ENCODE assay signal across 22 mouse cellular contexts in genomic region chr4:117984206-117984605, GRCm38 (mm10). TPM values are rescaled to one million over a fixed set of nuclear protein-coding genes. Genes with fewer than 3 reads are reported as not detected.
DNase-seq lines count a peak whose midpoint lies in the region; ATAC-seq and TF ChIP-seq lines count a peak whose summit lies in the region.
"Had no signal": no experiment of that assay in that cellular context is flagged by ENCODE, and none has a peak within 500 bp of the region (broad histone marks: within the 10 kb centered on the region; RNA-seq: fewer than 3 reads in every experiment).

No protein-coding gene starts in this region.

- no peak for TF ChIP-seq EP300 in stomach, postnatal 0 days (optimal IDR thresholded peaks at IDR 0.05)

- H3K9ac ChIP-seq in heart, embryonic 12.5 days, result no peak overlapping the region
- no peak overlapping the region for H3K9ac ChIP-seq in intestine, embryonic 16.5 days (ENCODE audit: low read depth, low read length)
- H3K9ac ChIP-seq in intestine, embryonic 15.5 days, result no peak overlapping the region
- H3K9ac ChIP-seq in stomach, embryonic 14.5 days (replicated peaks; ENCODE audit: low read depth, low read length), result no peak overlapping the region
- H3K9ac ChIP-seq in stomach, postnatal 0 days (ENCODE audit: low read length), result no peak overlapping the region
- H3K9ac ChIP-seq: embryonic facial prominence, embryonic 12.5 days; embryonic facial prominence, embryonic 15.5 days; forebrain, embryonic 12.5 days; forebrain, embryonic 15.5 days; hindbrain, embryonic 12.5 days; hindbrain, embryonic 15.5 days had no signal

- no peak for TF ChIP-seq CTCF in stomach, postnatal 0 days (IDR thresholded peaks at IDR 0.05; ENCODE audit: low read depth)
- TF ChIP-seq CTCF in olfactory bulb, adult 2 months (IDR thresholded peaks at IDR 0.05; ENCODE audit: insufficient read depth, low read depth, low read length), result no peak

- H3K9me3 ChIP-seq in heart, embryonic 12.5 days (replicated peaks), result no peaks in the 10 kb centered on the region
- H3K9me3 ChIP-seq in intestine, embryonic 16.5 days (ENCODE audit: control insufficient read depth, low read length), result no peaks in the 10 kb centered on the region
- H3K9me3 ChIP-seq in intestine, embryonic 15.5 days, result no peaks in the 10 kb centered on the region
- H3K9me3 ChIP-seq in stomach, embryonic 14.5 days (ENCODE audit: control insufficient read depth, low read depth, low read length), result no peaks in the 10 kb centered on the region
- H3K9me3 ChIP-seq in stomach, postnatal 0 days (ENCODE audit: control insufficient read depth, low read length), result no peaks in the 10 kb centered on the region
- H3K9me3 ChIP-seq: embryonic facial prominence, embryonic 12.5 days; embryonic facial prominence, embryonic 15.5 days; forebrain, embryonic 12.5 days; forebrain, embryonic 15.5 days; heart, embryonic 13.5 days; hindbrain, embryonic 12.5 days; hindbrain, embryonic 15.5 days had no signal

- H3K36me3 ChIP-seq in heart, embryonic 12.5 days, result no peaks in the 10 kb centered on the region
- H3K36me3 ChIP-seq in intestine, embryonic 16.5 days (ENCODE audit: control insufficient read depth, insufficient read depth, low read length), result no peaks in the 10 kb centered on the region
- H3K36me3 ChIP-seq in intestine, embryonic 15.5 days, result no peaks in the 10 kb centered on the region
- no peaks in the 10 kb centered on the region for H3K36me3 ChIP-seq in stomach, embryonic 14.5 days (ENCODE audit: control insufficient read depth, insufficient read depth, low read length)
- H3K36me3 ChIP-seq in stomach, postnatal 0 days (ENCODE audit: control insufficient read depth, insufficient read depth, low read length), result no peaks in the 10 kb centered on the region
- H3K36me3 ChIP-seq: embryonic facial prominence, embryonic 12.5 days; embryonic facial prominence, embryonic 15.5 days; forebrain, embryonic 12.5 days; forebrain, embryonic 15.5 days; heart, embryonic 13.5 days; hindbrain, embryonic 12.5 days; hindbrain, embryonic 15.5 days had no signal

- peaks cover 63% of the 10 kb centered on the region for H3K4me1 ChIP-seq in heart, embryonic 12.5 days (replicated peaks)
- H3K4me1 ChIP-seq in intestine, embryonic 16.5 days (ENCODE audit: control insufficient read depth, insufficient read depth, low read length), result peaks cover 8% of the 10 kb centered on the region; the same call in 1 of the 2 replicates
- peaks cover 18% of the 10 kb centered on the region for H3K4me1 ChIP-seq in intestine, embryonic 15.5 days (replicated peaks)
- peaks cover 37% of the 10 kb centered on the region; the same call in 1 of the 2 replicates for H3K4me1 ChIP-seq in stomach, embryonic 14.5 days (ENCODE audit: control insufficient read depth, insufficient read depth, low read length)
- H3K4me1 ChIP-seq in stomach, postnatal 0 days (replicated peaks; ENCODE audit: control insufficient read depth, insufficient read depth), result peaks cover 9% of the 10 kb centered on the region; the same call in 1 of the 2 replicates
- H3K4me1 ChIP-seq in olfactory bulb, adult 2 months (ENCODE audit: control insufficient read depth, insufficient read depth, low read length), result peaks cover 41% of the 10 kb centered on the region
- H3K4me1 ChIP-seq: forebrain, embryonic 12.5 days had no signal

- no peak overlapping the region for H3K4me3 ChIP-seq in heart, embryonic 12.5 days
- H3K4me3 ChIP-seq in intestine, embryonic 16.5 days (ENCODE audit: low read length), result no peak overlapping the region
- H3K4me3 ChIP-seq in intestine, embryonic 15.5 days (replicated peaks), result no peak overlapping the region
- H3K4me3 ChIP-seq in stomach, embryonic 14.5 days (ENCODE audit: low read depth, low read length), result no peak overlapping the region
- no peak overlapping the region for H3K4me3 ChIP-seq in stomach, postnatal 0 days (ENCODE audit: low read depth, low read length)
- no peak overlapping the region for H3K4me3 ChIP-seq in olfactory bulb, adult 2 months (ENCODE audit: insufficient read depth, low read depth, low read length)
- H3K4me3 ChIP-seq: embryonic facial prominence, embryonic 12.5 days; embryonic facial prominence, embryonic 15.5 days; forebrain, embryonic 12.5 days; forebrain, embryonic 15.5 days; heart, embryonic 13.5 days; hindbrain, embryonic 12.5 days; hindbrain, embryonic 15.5 days had no signal

- H3K4me2 ChIP-seq in heart, embryonic 12.5 days, result no peak overlapping the region
- H3K4me2 ChIP-seq in intestine, embryonic 16.5 days (ENCODE audit: low read depth, low read length), result no peak overlapping the region
- H3K4me2 ChIP-seq in intestine, embryonic 15.5 days (replicated peaks), result no peak overlapping the region
- no peak overlapping the region for H3K4me2 ChIP-seq in stomach, embryonic 14.5 days (replicated peaks; ENCODE audit: low read depth, low read length)
- no peak overlapping the region for H3K4me2 ChIP-seq in stomach, postnatal 0 days (replicated peaks; ENCODE audit: low read depth)
- H3K4me2 ChIP-seq: embryonic facial prominence, embryonic 12.5 days; embryonic facial prominence, embryonic 15.5 days; forebrain, embryonic 12.5 days; forebrain, embryonic 15.5 days; hindbrain, embryonic 12.5 days; hindbrain, embryonic 15.5 days had no signal

- no peak for ATAC-seq in heart, embryonic 12.5 days (ENCODE audit: insufficient number of reproducible peaks, low FRiP score)
- no peak for ATAC-seq in intestine, embryonic 16.5 days
- no peak for ATAC-seq in intestine, embryonic 15.5 days
- ATAC-seq in stomach, embryonic 14.5 days (ENCODE audit: insufficient number of reproducible peaks, insufficient read depth, low FRiP score, low read depth), result no peak
- ATAC-seq in stomach, postnatal 0 days (ENCODE audit: low FRiP score, low TSS enrichment), result no peak
- ATAC-seq: forebrain, embryonic 15.5 days; Patski had no signal

- WGBS in heart, embryonic 12.5 days, result 95% methylated on average over 3 of the region's 3 CpGs
- 97% methylated on average over 3 of the region's 3 CpGs for WGBS in intestine, embryonic 16.5 days
- WGBS in intestine, embryonic 15.5 days, result 91% methylated on average over 3 of the region's 3 CpGs
- 94% methylated on average over 3 of the region's 3 CpGs for WGBS in stomach, embryonic 14.5 days
- WGBS in stomach, postnatal 0 days, result 96% methylated on average over 3 of the region's 3 CpGs
- WGBS in olfactory bulb, adult 2 months, result 92% methylated on average over 3 of the region's 3 CpGs

- DNase-seq in heart, adult 11 months, result peak; percentile 75
- DNase-seq in stomach, postnatal 0 days (ENCODE audit: low spot score), result no peak
- no peak for DNase-seq in gastrocnemius, postnatal 4 days (ENCODE audit: low spot score in 2 of 2)
- DNase-seq: adrenal gland, postnatal 10 days; cerebellum, adult 11 months; cerebellum, adult 9-11 months; gastrocnemius, postnatal 25 days had no signal

- H3K27ac ChIP-seq in heart, embryonic 12.5 days (ENCODE audit: poor library complexity, severe bottlenecking), result no peak overlapping the region
- peak overlapping the region; percentile 53; the same call in 1 of the 2 replicates for H3K27ac ChIP-seq in intestine, embryonic 16.5 days (ENCODE audit: low read length)
- no peak overlapping the region for H3K27ac ChIP-seq in intestine, embryonic 15.5 days
- H3K27ac ChIP-seq in stomach, embryonic 14.5 days (ENCODE audit: low read length), result peak overlapping the region; percentile 75; the same call in 1 of the 2 replicates
- H3K27ac ChIP-seq in stomach, postnatal 0 days (replicated peaks), result no peak overlapping the region
- H3K27ac ChIP-seq in olfactory bulb, adult 2 months (ENCODE audit: insufficient read depth, low read depth, low read length), result peak overlapping the region; percentile 68; the same call in 1 of the 2 replicates
- H3K27ac ChIP-seq: embryonic facial prominence, embryonic 12.5 days; embryonic facial prominence, embryonic 15.5 days; forebrain, embryonic 12.5 days; forebrain, embryonic 15.5 days; hindbrain, embryonic 12.5 days; hindbrain, embryonic 15.5 days had no signal

- TF ChIP-seq POLR2A in olfactory bulb, adult 2 months (IDR thresholded peaks at IDR 0.05; ENCODE audit: insufficient read depth, low read depth, low read length), result no peak

- no peaks in the 10 kb centered on the region for H3K27me3 ChIP-seq in heart, embryonic 12.5 days (replicated peaks)
- H3K27me3 ChIP-seq in intestine, embryonic 16.5 days (replicated peaks; ENCODE audit: control insufficient read depth, insufficient read depth, low read length), result no peaks in the 10 kb centered on the region
- no peaks in the 10 kb centered on the region for H3K27me3 ChIP-seq in intestine, embryonic 15.5 days (replicated peaks)
- H3K27me3 ChIP-seq in stomach, embryonic 14.5 days (ENCODE audit: control insufficient read depth, insufficient read depth, low read length), result no peaks in the 10 kb centered on the region
- no peaks in the 10 kb centered on the region for H3K27me3 ChIP-seq in stomach, postnatal 0 days (ENCODE audit: control insufficient read depth, insufficient read depth, low read length)
- H3K27me3 ChIP-seq: embryonic facial prominence, embryonic 12.5 days; embryonic facial prominence, embryonic 15.5 days; forebrain, embryonic 12.5 days; forebrain, embryonic 15.5 days; heart, embryonic 13.5 days; hindbrain, embryonic 12.5 days; hindbrain, embryonic 15.5 days; Patski had no signal

RNA-seq across cellular contexts. Expression of gene Artn, which starts 54.6 kb away (rescaled TPM):
- polyA plus RNA-seq in heart, embryonic 12.5 days (2016; fragmentation: Nextera tagmentation; extraction: Ambion mirVana), result 0.54 and 0.70 TPM in 2 replicates
- polyA plus RNA-seq in intestine, embryonic 16.5 days (2015; fragmentation: Nextera tagmentation; extraction: Ambion mirVana), result 3.7 and 5.2 TPM in 2 replicates
- 6.3 TPM in 2 replicates for polyA plus RNA-seq in intestine, embryonic 15.5 days (2015; fragmentation: Nextera tagmentation; extraction: Ambion mirVana)
- polyA plus RNA-seq in stomach, embryonic 14.5 days (2014; fragmentation: Nextera tagmentation; extraction: Ambion mirVana), result 5.8 and 7.0 TPM in 2 replicates
- polyA plus RNA-seq in stomach, postnatal 0 days (2015; fragmentation: Nextera tagmentation; extraction: Ambion mirVana), result 3.8 TPM in 2 replicates
- not detected in 2 replicates for polyA plus RNA-seq in olfactory bulb, adult 2 months (2012; ENCODE audit: insufficient read depth, insufficient read length, low replicate concordance, missing spikeins)
- 1 to 10 TPM; 1.4 to 2.0 TPM for total RNA-seq in gastrocnemius, postnatal 4 days (2021)
- total RNA-seq: common myeloid progenitor, adult 5-6 weeks; granulocyte monocyte progenitor cell, adult 5-6 weeks had no signal
- polyA plus RNA-seq: Patski had no signal

Comparison
In these comparisons a context has a peak if more than half of its experiments do, and no peak if none do; other contexts are left out.
1. H3K27ac ChIP-seq: peak in intestine, embryonic 16.5 days (single experiment), stomach, embryonic 14.5 days (single experiment) and olfactory bulb, adult 2 months (single experiment); none in heart, embryonic 12.5 days (single experiment), intestine, embryonic 15.5 days (single experiment) and stomach, postnatal 0 days (single experiment).